Mouse (Mus musculus): ENCODE measurements around the gene Gm10358. TPM values are rescaled to one million over a fixed set of nuclear protein-coding genes. Genes with fewer than 3 reads are reported as not detected.
"Not testable (repeated sequence)": the region's sequence is repeated elsewhere in the genome, so short reads cannot be mapped to it uniquely, and the experiment has no call there.

Gm10358 gene
- under 1 TPM in 1 of 3 experiments, not detected in 2; 0.44 TPM for polyA plus RNA-seq (2017; shearing (Covaris generic))

DNA sequence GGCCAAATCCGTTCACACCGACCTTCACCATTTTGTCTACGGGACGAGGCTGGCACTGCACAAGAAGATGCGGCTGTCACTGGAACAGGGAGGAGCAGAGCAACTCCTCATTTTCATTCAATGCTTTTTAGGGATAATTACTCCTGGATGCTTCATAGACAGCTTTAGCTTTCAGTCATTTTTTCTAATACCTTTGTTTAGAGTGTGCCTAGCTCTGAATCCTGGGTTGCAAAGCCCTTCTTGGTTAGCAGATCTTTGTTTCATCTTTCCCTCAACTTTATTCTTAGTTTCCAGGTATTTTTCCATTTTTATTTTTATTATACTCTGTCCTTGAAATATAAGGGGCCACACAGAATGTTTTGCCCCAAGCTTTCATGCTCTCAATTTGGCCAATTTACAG lies at the start of gene Gm10358:
Gm10358 (minus strand) TSS at position 101 of the 400 bp plus-strand sequence.
- ATAC-seq, result no peak

DNA sequence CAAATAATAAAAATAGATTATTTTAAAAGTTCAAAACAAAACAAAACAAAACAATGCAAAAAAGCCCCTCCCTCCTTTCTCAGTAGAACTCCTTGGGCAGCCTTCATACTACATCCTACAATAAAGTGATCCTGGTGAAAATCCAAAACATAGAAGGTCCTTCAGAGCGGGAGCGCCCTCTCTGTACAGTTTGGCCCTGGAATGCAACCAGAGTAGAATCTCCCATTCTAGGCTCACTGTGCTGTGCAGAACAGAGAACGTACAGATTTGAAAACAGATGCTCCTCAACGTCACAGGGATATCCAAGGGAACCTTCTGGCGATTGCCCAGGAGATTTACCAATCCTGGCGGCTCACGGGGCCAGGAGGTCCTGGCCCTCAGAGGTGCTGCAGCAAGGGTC lies 42.0 kb upstream of the Gm10358 start, which contains the start of gene Iqcm:
Iqcm (plus strand) TSS at position 301 of the 400 bp plus-strand sequence.
- ATAC-seq, result no peak

- not testable (repeated sequence) for ATAC-seq
Measured at GRCm38 (mm10) chr8:75415696-75416095, 9.3 kb upstream of the Gm10358 start.

DNA sequence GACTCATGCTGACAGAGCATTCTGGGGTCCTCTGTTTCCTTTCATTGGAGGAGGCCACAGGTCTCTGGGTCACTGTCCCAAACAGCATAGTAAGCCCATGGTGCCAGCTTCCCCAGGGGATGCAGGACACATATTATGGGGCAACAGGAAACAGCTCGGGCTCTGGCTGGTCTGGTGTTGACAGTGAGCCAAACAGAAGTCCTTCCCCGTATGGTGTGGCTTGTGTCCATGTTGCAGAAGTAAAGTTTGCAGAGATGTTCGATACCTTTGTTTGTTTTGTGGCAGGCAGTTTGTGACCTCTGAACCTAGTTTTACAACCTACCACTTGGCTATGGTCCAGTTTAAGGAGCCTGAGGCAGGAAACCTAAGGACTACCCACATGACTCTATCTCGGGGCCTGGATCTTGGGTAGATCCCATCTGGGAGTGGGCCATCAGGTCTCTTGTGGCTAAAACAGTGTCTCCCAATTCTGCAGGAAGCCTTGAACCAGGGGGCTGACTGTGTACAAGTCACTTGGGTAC lies 21.6 kb downstream of the Gm10358 start:
- ATAC-seq, result no peak

DNA sequence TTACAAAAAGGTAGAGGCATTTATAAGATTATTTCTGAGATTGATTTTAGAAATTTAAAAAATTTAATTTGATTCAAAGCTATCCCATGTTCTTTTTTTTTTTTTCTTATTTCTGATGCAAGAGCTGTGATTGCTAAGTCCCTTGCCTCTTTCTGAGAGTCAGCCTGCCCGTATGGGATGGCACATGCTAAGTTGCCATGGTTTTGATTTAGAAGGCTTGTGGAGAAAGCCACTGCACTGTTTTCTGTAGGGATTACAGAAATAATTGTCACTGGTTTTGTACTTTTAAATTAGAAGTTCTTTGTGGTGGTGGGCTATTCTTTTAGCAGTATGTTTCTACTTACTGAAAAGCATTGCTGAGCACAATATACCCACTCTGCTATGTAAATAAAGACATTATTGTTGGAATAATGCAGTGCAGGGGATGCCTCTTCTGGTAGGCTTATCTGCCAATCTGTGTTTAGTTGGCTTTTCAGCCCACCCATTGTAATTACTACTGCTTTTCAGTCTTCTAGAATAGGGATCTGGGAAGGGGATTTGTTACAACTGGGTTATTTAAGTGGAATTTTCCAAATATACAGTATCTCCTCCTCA lies 30.8 kb downstream of the Gm10358 start:
- no peak for ATAC-seq

DNA sequence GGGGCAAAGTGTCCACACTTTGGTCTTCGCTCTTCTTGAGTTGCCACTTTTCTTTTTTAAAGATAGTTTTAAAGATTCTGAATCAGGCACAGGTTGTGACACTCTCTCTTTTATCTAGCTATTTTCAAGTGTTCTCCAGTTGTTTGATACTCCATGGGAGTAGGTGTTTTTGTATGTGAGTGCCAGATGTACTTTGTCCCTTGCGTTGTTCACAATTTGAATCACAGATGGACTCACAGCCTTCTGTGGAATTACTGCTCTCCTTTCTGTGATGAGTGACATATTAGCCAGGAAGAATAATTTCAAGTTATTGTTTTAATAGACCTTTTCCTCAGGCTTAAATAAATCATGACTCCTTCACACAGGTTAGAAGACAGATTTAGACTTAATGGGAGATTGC lies 34.4 kb downstream of the Gm10358 start:
- no peak for ATAC-seq

Other genes starting within 250 kb of the Gm10358 start
- under 1 TPM in 1 of 3 experiments, not detected in 2; 0.41 TPM for gene Rasd2, start 192.6 kb downstream of the Gm10358 start, polyA plus RNA-seq (2017; shearing (Covaris generic))
- not detected for gene Iqcm, start 42.1 kb upstream of the Gm10358 start, polyA plus RNA-seq (2017; shearing (Covaris generic))

All from inflammation-experienced regulatory T-cells, adult 6 months (primary cell).